Mouse (Mus musculus) small intestine, adult 2 months (tissue): ENCODE results near the gene Tmem125.

Source experiments
- CTCF ChIP-seq: fragments of 200-500 bp; IDR thresholded peaks from 2 replicates; pipeline ENCODE4 v1.5.1; 2012; ENCODE audit warnings: low read depth, mild to moderate bottlenecking, control low read depth, inconsistent platforms, low read length, moderate library complexity, mixed read lengths; ENCODE audit not compliant: insufficient replicate concordance, insufficient read length; ENCODE audit errors: extremely low read depth
- POLR2A ChIP-seq: fragments of 200-500 bp; IDR thresholded peaks from 2 replicates; pipeline ENCODE4 v1.6.1; 2012; ENCODE audit warnings: low read depth, mild to moderate bottlenecking, control low read depth, inconsistent platforms, low read length, moderate library complexity

- no peak for TF ChIP-seq CTCF
- no peak for TF ChIP-seq POLR2A
These were observed 38.3 kb downstream of the Tmem125 start for GRCm38 (mm10) chr4:118505551-118505950.
